Mouse (Mus musculus) small intestine, adult 2 months (tissue): ENCODE measurements at regions not wholly inside any gene's neighbourhood (a gene's known extent, or its start where the extent isn't known, plus 50 kb on each side); places are given as distances from the start of the nearest gene placed in this dataset.

Experiments used
- H3K27ac ChIP-seq: fragments of 200-500 bp; 2 replicates; pipeline ENCODE4 v1.5.1; 2012; ENCODE audit warnings: low read depth, low read length, control low read depth, inconsistent platforms; ENCODE audit not compliant: insufficient read depth
- H3K27me3 ChIP-seq: fragments of 200-500 bp; 2 replicates; pipeline ENCODE4 v1.6.1; 2012; ENCODE audit warnings: mild to moderate bottlenecking, moderate library complexity, low read length, inconsistent platforms; ENCODE audit not compliant: control insufficient read depth, insufficient read depth
- H3K36me3 ChIP-seq: fragments of 200-500 bp; 2 replicates; pipeline ENCODE4 v1.6.1; 2012; ENCODE audit warnings: mild to moderate bottlenecking, low read length, control low read depth, inconsistent platforms; ENCODE audit not compliant: control insufficient read depth, insufficient read depth
- H3K4me1 ChIP-seq: fragments of 200-500 bp; 2 replicates; pipeline ENCODE4 v1.6.1; 2012; ENCODE audit warnings: low read length, inconsistent platforms, mixed read lengths; ENCODE audit not compliant: control insufficient read depth, insufficient read depth, insufficient read length
- H3K4me3 ChIP-seq: fragments of 200-500 bp; 2 replicates; pipeline ENCODE4 v1.5.1; 2012; ENCODE audit warnings: low read depth, mild to moderate bottlenecking, control low read depth, inconsistent platforms, low read length, moderate library complexity
- CTCF ChIP-seq: fragments of 200-500 bp; IDR thresholded peaks from 2 replicates; pipeline ENCODE4 v1.5.1; 2012; ENCODE audit warnings: low read depth, mild to moderate bottlenecking, control low read depth, inconsistent platforms, low read length, moderate library complexity, mixed read lengths; ENCODE audit not compliant: insufficient replicate concordance, insufficient read length; ENCODE audit errors: extremely low read depth
- POLR2A ChIP-seq: fragments of 200-500 bp; IDR thresholded peaks from 2 replicates; pipeline ENCODE4 v1.6.1; 2012; ENCODE audit warnings: low read depth, mild to moderate bottlenecking, control low read depth, inconsistent platforms, low read length, moderate library complexity
- whole genome bisulfite sequencing: fragments of 180-500 bp; shearing (Covaris S2); methylation state at CpG from one replicate; pipeline ENCODE4 v1.1.7; 2018; 5-methylcytosine and 5-hydroxymethylcytosine counted together

GRCm38 (mm10) chr17:45828284-45828824 lies 94.7 kb upstream of the 1600014C23Rik start:
- 76% methylated on average over 9 of the region's 9 CpGs for WGBS
- H3K4me3 ChIP-seq, result no peak overlapping the region
- H3K27me3 ChIP-seq, result no peaks in the 10 kb centered on the region
- no peaks in the 10 kb centered on the region; the same call in 1 of the 2 replicates for H3K4me1 ChIP-seq
- TF ChIP-seq POLR2A (no peak), CTCF (no peak)
- H3K27ac ChIP-seq, result no peak overlapping the region
- H3K36me3 ChIP-seq, result no peaks in the 10 kb centered on the region

GRCm38 (mm10) chr17:45824977-45825376 lies 91.3 kb upstream of the 1600014C23Rik start:
- Histone ChIP-seq H3K36me3 (no peaks in the 10 kb centered on the region), H3K27ac (no peak overlapping the region), H3K4me3 (no peak overlapping the region), H3K4me1 (no peaks in the 10 kb centered on the region; the same call in 1 of the 2 replicates), H3K27me3 (no peaks in the 10 kb centered on the region)
- 44% methylated on average over 8 of the region's 8 CpGs for WGBS
- TF ChIP-seq POLR2A, result no peak
- TF ChIP-seq CTCF, result no peak

GRCm38 (mm10) chr17:45823501-45823900 lies 89.9 kb upstream of the 1600014C23Rik start:
- Histone ChIP-seq H3K27ac (no peak overlapping the region), H3K27me3 (no peaks in the 10 kb centered on the region), H3K4me1 (peaks cover 8% of the 10 kb centered on the region; the same call in 1 of the 2 replicates), H3K36me3 (no peaks in the 10 kb centered on the region), H3K4me3 (no peak overlapping the region)
- WGBS, result 65% methylated on average over 5 of the region's 5 CpGs
- TF ChIP-seq CTCF (no peak), POLR2A (no peak)

- no peak for TF ChIP-seq CTCF
- TF ChIP-seq POLR2A, result no peak
- H3K36me3 ChIP-seq, result no peaks in the 10 kb centered on the region
- H3K27ac ChIP-seq, result no peak overlapping the region
- 87% methylated on average over 17 of the region's 17 CpGs for WGBS
- H3K4me3 ChIP-seq, result no peak overlapping the region
- no peaks in the 10 kb centered on the region for H3K27me3 ChIP-seq
- H3K4me1 ChIP-seq, result peaks cover 8% of the 10 kb centered on the region; the same call in 1 of the 2 replicates
Measured at GRCm38 (mm10) chr17:45822427-45822826, 88.8 kb upstream of the 1600014C23Rik start.

GRCm38 (mm10) chr17:45821356-45821755 lies 87.7 kb upstream of the 1600014C23Rik start:
- Histone ChIP-seq H3K36me3 (no peaks in the 10 kb centered on the region), H3K4me3 (no peak overlapping the region), H3K27me3 (no peaks in the 10 kb centered on the region), H3K27ac (no peak overlapping the region), H3K4me1 (peaks cover 8% of the 10 kb centered on the region; the same call in 1 of the 2 replicates)
- no peak for TF ChIP-seq POLR2A
- TF ChIP-seq CTCF, result no peak
- 91% methylated on average over 7 of the region's 7 CpGs for WGBS

- TF ChIP-seq CTCF, result no peak
- no peak for TF ChIP-seq POLR2A
- WGBS, result 33% methylated on average over 8 of the region's 8 CpGs
- no peaks in the 10 kb centered on the region for H3K27me3 ChIP-seq
- no peak overlapping the region for H3K27ac ChIP-seq
- H3K36me3 ChIP-seq, result no peaks in the 10 kb centered on the region
- H3K4me3 ChIP-seq, result no peak overlapping the region
- H3K4me1 ChIP-seq, result peaks cover 14% of the 10 kb centered on the region
Measured at GRCm38 (mm10) chr17:45819143-45819542, 85.5 kb upstream of the 1600014C23Rik start.

GRCm38 (mm10) chr17:45816566-45816965 lies 82.9 kb upstream of the 1600014C23Rik start:
- TF ChIP-seq POLR2A (no peak), CTCF (no peak)
- 86% methylated on average over 3 of the region's 3 CpGs for WGBS
- Histone ChIP-seq H3K27me3 (no peaks in the 10 kb centered on the region), H3K27ac (no peak overlapping the region), H3K4me3 (no peak overlapping the region), H3K4me1 (peaks cover 17% of the 10 kb centered on the region), H3K36me3 (no peaks in the 10 kb centered on the region)

- 62% methylated on average over 2 of the region's 2 CpGs for WGBS
- H3K27me3 ChIP-seq, result no peaks in the 10 kb centered on the region
- peaks cover 17% of the 10 kb centered on the region for H3K4me1 ChIP-seq
- no peaks in the 10 kb centered on the region for H3K36me3 ChIP-seq
- H3K4me3 ChIP-seq, result no peak overlapping the region
- no peak for TF ChIP-seq POLR2A
- no peak for TF ChIP-seq CTCF
- H3K27ac ChIP-seq, result no peak overlapping the region
Measured at GRCm38 (mm10) chr17:45815833-45816232, 82.2 kb upstream of the 1600014C23Rik start.
